Mouse (Mus musculus): ENCODE measurements around the gene Grin2d. TPM values are rescaled to one million over a fixed set of nuclear protein-coding genes. Genes with fewer than 3 reads are reported as not detected.
"Not testable (repeated sequence)": the region's sequence is repeated elsewhere in the genome, so short reads cannot be mapped to it uniquely, and the experiment has no call there.

Grin2d gene
- 0.60 and 1.0 TPM in 2 replicates for polyA plus RNA-seq (2016; fragmentation: Nextera tagmentation; extraction: Ambion mirVana)

DNA sequence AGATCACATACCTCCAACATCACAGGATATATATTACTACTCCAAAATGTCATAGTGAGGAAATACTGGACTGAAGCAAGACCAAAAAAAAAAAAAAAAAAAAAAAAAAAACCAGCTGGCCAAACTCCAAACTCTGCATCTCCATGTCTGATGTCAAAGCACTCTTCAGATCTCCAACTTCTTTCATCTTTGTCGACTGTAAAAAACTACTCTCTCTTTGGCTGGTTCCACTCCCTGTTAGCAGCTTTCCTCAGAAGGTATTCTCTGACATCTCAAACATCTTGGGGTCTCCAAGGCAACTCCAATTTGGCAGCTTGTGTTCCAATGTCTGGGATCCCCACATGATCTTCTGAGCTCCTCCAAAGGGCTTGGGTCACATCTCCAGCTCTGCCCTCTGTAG is at the start of gene Grin2d:
Gene Grin2d, minus strand, starts transcription at position 101 of the 400 bp plus-strand sequence.
- not testable (repeated sequence) for H3K4me3 ChIP-seq

DNA sequence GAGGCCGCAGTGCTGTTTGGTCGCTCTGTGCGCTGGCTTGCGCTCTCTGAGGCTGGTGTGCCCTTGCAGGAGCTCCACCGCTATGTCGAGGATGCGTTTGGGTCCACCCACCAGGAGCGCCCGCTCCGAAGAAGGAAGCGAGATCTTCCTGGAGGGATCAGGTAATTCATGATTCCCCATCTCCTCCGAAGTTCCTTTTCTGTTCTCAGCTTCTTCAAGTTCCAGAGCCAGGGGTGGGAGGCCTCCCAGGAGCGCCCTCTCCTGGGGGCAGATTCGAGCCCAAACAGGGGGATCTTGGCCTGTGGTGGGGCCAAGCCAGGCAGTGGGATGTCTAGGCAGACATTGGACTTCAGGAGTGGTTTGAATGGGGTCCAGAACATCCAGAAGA is 46.2 kb upstream of the Grin2d start:
- Histone ChIP-seq H3K9me3 (no peaks in the 10 kb centered on the region), H3K4me2 (replicated peaks) (peak overlapping the region; percentile 63), H3K4me3 (peak overlapping the region; percentile 48; the same call in 1 of the 2 replicates), H3K36me3 (no peaks in the 10 kb centered on the region), H3K27ac (replicated peaks) (no peak overlapping the region), H3K9ac (replicated peaks) (no peak overlapping the region), H3K4me1 (peaks cover 6% of the 10 kb centered on the region), H3K27me3 (peaks cover 27% of the 10 kb centered on the region)
- 12% methylated on average over 14 of the region's 14 CpGs for WGBS
- no peak for ATAC-seq (ENCODE audit: low FRiP score, low read depth)

More for the DNA sequence above, at the start of gene Grin2d:
- H3K27me3 ChIP-seq; H3K4me2 ChIP-seq (replicated peaks); H3K9me3 ChIP-seq; H3K27ac ChIP-seq (replicated peaks); H3K9ac ChIP-seq (replicated peaks); ATAC-seq (ENCODE audit: low FRiP score, low read depth): not testable (repeated sequence)
- Histone ChIP-seq H3K4me1 (peaks cover 14% of the 10 kb centered on the region), H3K36me3 (peaks cover 87% of the 10 kb centered on the region)
- WGBS: 95% methylated on average over 1 of the region's 1 CpGs

GRCm38 (mm10) chr7:45923762-45924428 is 45.7 kb upstream of the Grin2d start, which contains the start of gene Ccdc114:
TSS of gene Ccdc114 (plus strand) at chr7:45924072.
- Histone ChIP-seq H3K4me1 (peaks cover 6% of the 10 kb centered on the region), H3K27me3 (peaks cover 23% of the 10 kb centered on the region), H3K27ac (replicated peaks) (peak within 1 kb of the TSS; percentile 73), H3K9ac (replicated peaks) (peak within 1 kb of the TSS; percentile 40; the same call in 1 of the 2 replicates), H3K4me2 (replicated peaks) (peak within 1 kb of the TSS; percentile 63), H3K9me3 (no peaks in the 10 kb centered on the region), H3K36me3 (no peaks in the 10 kb centered on the region), H3K4me3 (peak within 1 kb of the TSS; percentile 48)
- peak; percentile 28 for ATAC-seq (ENCODE audit: low FRiP score, low read depth)
- 4% methylated on average over 24 of the region's 24 CpGs for WGBS

- 2% methylated on average over 37 of the region's 37 CpGs for WGBS
- Histone ChIP-seq H3K4me2 (replicated peaks) (peak overlapping the region; percentile 63), H3K27me3 (peaks cover 20% of the 10 kb centered on the region), H3K4me1 (peaks cover 6% of the 10 kb centered on the region), H3K4me3 (peak overlapping the region; percentile 48), H3K9ac (replicated peaks) (peak overlapping the region; percentile 40; the same call in 1 of the 2 replicates), H3K27ac (replicated peaks) (peak overlapping the region; percentile 73), H3K36me3 (no peaks in the 10 kb centered on the region), H3K9me3 (no peaks in the 10 kb centered on the region)
- ATAC-seq (ENCODE audit: low FRiP score, low read depth): peak; percentile 89
Measured at GRCm38 (mm10) chr7:45922928-45923761, 45.0 kb upstream of the Grin2d start.

GRCm38 (mm10) chr7:45921950-45922600 is 43.9 kb upstream of the Grin2d start:
- Histone ChIP-seq H3K4me2 (replicated peaks) (peak overlapping the region; percentile 63; the same call in 1 of the 2 replicates), H3K36me3 (no peaks in the 10 kb centered on the region), H3K9ac (replicated peaks) (no peak overlapping the region), H3K4me3 (no peak overlapping the region), H3K27ac (replicated peaks) (peak overlapping the region; percentile 73; the same call in 1 of the 2 replicates), H3K4me1 (peaks cover 14% of the 10 kb centered on the region), H3K9me3 (no peaks in the 10 kb centered on the region), H3K27me3 (peaks cover 13% of the 10 kb centered on the region)
- ATAC-seq (ENCODE audit: low FRiP score, low read depth): no peak
- 89% methylated on average over 12 of the region's 12 CpGs for WGBS

- peak within 1 kb of the TSS; percentile 32; the same call in 1 of the 2 replicates for H3K9ac ChIP-seq (replicated peaks)
- 0 out of 2 replicates have a peak within 1 kb of the TSS, but pooled peaks have one; percentile 6 for H3K4me3 ChIP-seq
Measured at GRCm38 (mm10) chr7:45921242-45921621, 43.1 kb upstream of the Grin2d start, which contains the start of gene Emp3. TSS of gene Emp3 (minus strand) at chr7:45921404.

DNA sequence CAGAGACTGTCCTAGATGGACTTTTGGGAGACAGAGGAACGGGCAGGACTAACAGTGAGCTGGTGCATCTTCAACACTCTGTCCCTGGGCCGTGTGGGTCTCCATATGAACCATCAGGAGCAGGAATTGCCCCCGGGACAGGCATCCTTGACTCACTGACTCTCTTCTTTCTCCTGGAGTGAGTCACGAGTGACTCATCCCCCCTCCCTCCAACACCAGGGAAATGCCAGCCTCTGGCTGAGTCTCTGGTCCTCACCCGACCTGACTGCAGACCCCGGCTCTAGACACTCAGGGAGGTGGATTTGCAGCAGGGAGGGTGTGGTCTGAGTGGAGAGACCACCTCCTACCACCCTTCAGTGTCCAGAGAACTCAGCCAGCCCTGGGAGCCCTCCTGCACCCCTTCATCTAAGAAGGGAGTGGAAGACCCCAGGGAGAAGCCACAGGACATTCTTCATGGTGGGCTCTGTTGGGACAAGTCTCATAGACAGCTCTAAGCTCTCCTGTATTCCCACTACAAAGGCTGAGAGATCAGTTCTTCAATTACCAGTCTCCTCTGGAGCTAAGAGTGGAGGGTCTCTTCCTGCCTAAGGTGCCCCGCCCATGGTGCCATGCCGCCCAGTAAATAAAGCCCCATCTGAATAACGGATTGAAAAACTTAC is 42.5 kb upstream of the Grin2d start:
- H3K9me3 ChIP-seq: no peaks in the 10 kb centered on the region
- peaks cover 13% of the 10 kb centered on the region for H3K27me3 ChIP-seq
- H3K27ac ChIP-seq (replicated peaks): no peak overlapping the region
- WGBS: 55% methylated on average over 9 of the region's 9 CpGs
- peaks cover 28% of the 10 kb centered on the region for H3K4me1 ChIP-seq
- no peak overlapping the region for H3K4me2 ChIP-seq (replicated peaks)
- H3K9ac ChIP-seq (replicated peaks): peak overlapping the region; percentile 32; the same call in 1 of the 2 replicates
- ATAC-seq (ENCODE audit: low FRiP score, low read depth): no peak
- 0 out of 2 replicates have a peak overlapping the region, but pooled peaks have one; percentile 6 for H3K4me3 ChIP-seq
- H3K36me3 ChIP-seq: no peaks in the 10 kb centered on the region

More at GRCm38 (mm10) chr7:45921242-45921621, 43.1 kb upstream of the Grin2d start, which contains the start of gene Emp3:
- peaks cover 23% of the 10 kb centered on the region for H3K4me1 ChIP-seq
- ATAC-seq (ENCODE audit: low FRiP score, low read depth): no peak
- WGBS: 69% methylated on average over 9 of the region's 9 CpGs
- peaks cover 13% of the 10 kb centered on the region for H3K27me3 ChIP-seq
- no peaks in the 10 kb centered on the region for H3K36me3 ChIP-seq
- H3K9me3 ChIP-seq: no peaks in the 10 kb centered on the region
- H3K4me2 ChIP-seq (replicated peaks): no peak within 1 kb of the TSS
- no peak within 1 kb of the TSS for H3K27ac ChIP-seq (replicated peaks)

DNA sequence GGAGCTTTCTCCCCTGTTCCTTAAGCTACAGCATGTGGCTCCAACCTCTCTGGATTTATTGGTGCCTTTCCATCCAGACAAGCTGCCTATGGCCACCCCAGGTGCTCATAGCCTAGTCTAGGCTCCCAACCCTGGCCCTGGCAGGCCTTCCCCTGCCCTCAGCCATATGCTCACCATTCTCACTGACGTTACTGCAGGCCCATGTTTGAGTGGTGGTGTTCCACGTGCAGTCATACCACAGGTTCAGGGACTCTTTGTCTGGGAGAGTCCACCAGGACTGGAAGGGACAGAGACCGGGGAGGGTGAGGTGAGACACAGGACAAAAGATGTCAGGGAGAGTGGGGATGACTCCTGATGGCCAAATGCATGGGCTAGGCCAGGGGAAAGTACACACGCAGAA is 41.6 kb upstream of the Grin2d start:
- no peak overlapping the region for H3K4me3 ChIP-seq
- H3K9ac ChIP-seq (replicated peaks): no peak overlapping the region
- no peaks in the 10 kb centered on the region for H3K9me3 ChIP-seq
- H3K4me1 ChIP-seq: peaks cover 31% of the 10 kb centered on the region
- H3K36me3 ChIP-seq: no peaks in the 10 kb centered on the region
- H3K27ac ChIP-seq (replicated peaks): no peak overlapping the region
- 85% methylated on average over 4 of the region's 4 CpGs for whole genome bisulfite sequencing
- H3K4me2 ChIP-seq (replicated peaks): no peak overlapping the region
- no peak for ATAC-seq (ENCODE audit: low FRiP score, low read depth)
- H3K27me3 ChIP-seq: peaks cover 13% of the 10 kb centered on the region

GRCm38 (mm10) chr7:45919083-45919671 is 41.0 kb upstream of the Grin2d start:
- 60% methylated on average over 14 of the region's 14 CpGs for WGBS
- Histone ChIP-seq H3K9ac (replicated peaks) (no peak overlapping the region), H3K4me2 (replicated peaks) (no peak overlapping the region), H3K4me1 (peaks cover 31% of the 10 kb centered on the region), H3K27ac (replicated peaks) (no peak overlapping the region), H3K36me3 (no peaks in the 10 kb centered on the region), H3K9me3 (no peaks in the 10 kb centered on the region), H3K27me3 (peaks cover 13% of the 10 kb centered on the region), H3K4me3 (no peak overlapping the region)
- ATAC-seq (ENCODE audit: low FRiP score, low read depth): no peak

GRCm38 (mm10) chr7:45917926-45918325 is 39.7 kb upstream of the Grin2d start:
- Histone ChIP-seq H3K27me3 (peaks cover 13% of the 10 kb centered on the region; the same call in 1 of the 2 replicates), H3K4me3 (no peak overlapping the region), H3K36me3 (no peaks in the 10 kb centered on the region), H3K4me2 (replicated peaks) (no peak overlapping the region), H3K9me3 (no peaks in the 10 kb centered on the region), H3K9ac (replicated peaks) (no peak overlapping the region; the same call in 1 of the 2 replicates), H3K4me1 (peaks cover 30% of the 10 kb centered on the region), H3K27ac (replicated peaks) (no peak overlapping the region)
- 87% methylated on average over 15 of the region's 15 CpGs for WGBS
- ATAC-seq (ENCODE audit: low FRiP score, low read depth): no peak

Data from midbrain, embryonic 12.5 days (tissue).